Mouse (Mus musculus) hindbrain, embryonic 10.5 days (tissue): Measurements from ENCODE around the gene Mycbp. TPM values are rescaled to one million over a fixed set of nuclear protein-coding genes. Genes with fewer than 3 reads are reported as not detected.

Experiments
- DNase-seq: peaks from one replicate; pipeline ENCODE4 v3.0.0-alpha.2; 2017; ENCODE audit warnings: low spot score
- H3K27ac ChIP-seq: fragments of 300-500 bp; sonication (generic); 2 replicates; pipeline ENCODE4 v1.5.1; 2016; ENCODE audit warnings: mild to moderate bottlenecking, moderate library complexity
- H3K27me3 ChIP-seq: fragments of 300-500 bp; sonication (generic); 2 replicates; pipeline ENCODE4 v1.6.1; 2016; ENCODE audit warnings: mild to moderate bottlenecking; ENCODE audit not compliant: poor library complexity, insufficient read depth, severe bottlenecking
- H3K36me3 ChIP-seq: fragments of 300-500 bp; sonication (generic); 2 replicates; pipeline ENCODE4 v1.6.1; 2016; ENCODE audit warnings: mild to moderate bottlenecking, moderate library complexity
- H3K4me1 ChIP-seq: fragments of 300-500 bp; sonication (generic); replicated peaks from 2 replicates; pipeline ENCODE4 v1.6.1; 2016; ENCODE audit warnings: mild to moderate bottlenecking
- H3K4me3 ChIP-seq: fragments of 300-500 bp; sonication (generic); 2 replicates; pipeline ENCODE4 v1.5.1; 2016; ENCODE audit warnings: mild to moderate bottlenecking, moderate library complexity
- H3K9me3 ChIP-seq: fragments of 300-500 bp; sonication (generic); 2 replicates; pipeline ENCODE4 v1.6.1; 2016; ENCODE audit warnings: mild to moderate bottlenecking, moderate library complexity
- WGBS: fragments of 180-500 bp; shearing (Covaris S2); methylation state at CpG from one replicate; pipeline ENCODE4 v1.1.7; 2016; 5-methylcytosine and 5-hydroxymethylcytosine counted together
- polyA plus RNA-seq: library from polyadenylated mRNA; unstranded; fragments of >200 nt; fragmentation: Nextera tagmentation; extraction: Ambion mirVana; gene quantifications from 2 replicates; pipeline ENCODE4 v1.2.1, GENCODE M21; 2016

Gene Mycbp
- polyA plus RNA-seq, 1 experiment from 2014 or later: 56.1 TPM

GRCm38 (mm10) chr4:123949649-123950048, 45.0 kb downstream of the Mycbp start:
- WGBS: 74% methylated on average over 10 of the region's 10 CpGs
- H3K36me3 ChIP-seq: no peaks in the 10 kb centered on the region

GRCm38 (mm10) chr4:123952059-123952458, 47.4 kb downstream of the Mycbp start:
- H3K27me3 ChIP-seq: peaks cover 17% of the 10 kb centered on the region
- no peaks in the 10 kb centered on the region for H3K36me3 ChIP-seq
- 50% methylated on average over 8 of the region's 8 CpGs for WGBS
- no peak for DNase-seq
- no peak overlapping the region for H3K4me3 ChIP-seq
- H3K27ac ChIP-seq: no peak overlapping the region
- peaks cover 31% of the 10 kb centered on the region for H3K4me1 ChIP-seq
- H3K9me3 ChIP-seq: no peaks in the 10 kb centered on the region

More at GRCm38 (mm10) chr4:123949649-123950048, 45.0 kb downstream of the Mycbp start:
- peaks cover 22% of the 10 kb centered on the region for H3K4me1 ChIP-seq
- H3K27me3 ChIP-seq: peaks cover 2% of the 10 kb centered on the region; the same call in 1 of the 2 replicates
- no peak overlapping the region for H3K4me3 ChIP-seq
- H3K9me3 ChIP-seq: no peaks in the 10 kb centered on the region
- no peak overlapping the region for H3K27ac ChIP-seq
- no peak for DNase-seq

DNA sequence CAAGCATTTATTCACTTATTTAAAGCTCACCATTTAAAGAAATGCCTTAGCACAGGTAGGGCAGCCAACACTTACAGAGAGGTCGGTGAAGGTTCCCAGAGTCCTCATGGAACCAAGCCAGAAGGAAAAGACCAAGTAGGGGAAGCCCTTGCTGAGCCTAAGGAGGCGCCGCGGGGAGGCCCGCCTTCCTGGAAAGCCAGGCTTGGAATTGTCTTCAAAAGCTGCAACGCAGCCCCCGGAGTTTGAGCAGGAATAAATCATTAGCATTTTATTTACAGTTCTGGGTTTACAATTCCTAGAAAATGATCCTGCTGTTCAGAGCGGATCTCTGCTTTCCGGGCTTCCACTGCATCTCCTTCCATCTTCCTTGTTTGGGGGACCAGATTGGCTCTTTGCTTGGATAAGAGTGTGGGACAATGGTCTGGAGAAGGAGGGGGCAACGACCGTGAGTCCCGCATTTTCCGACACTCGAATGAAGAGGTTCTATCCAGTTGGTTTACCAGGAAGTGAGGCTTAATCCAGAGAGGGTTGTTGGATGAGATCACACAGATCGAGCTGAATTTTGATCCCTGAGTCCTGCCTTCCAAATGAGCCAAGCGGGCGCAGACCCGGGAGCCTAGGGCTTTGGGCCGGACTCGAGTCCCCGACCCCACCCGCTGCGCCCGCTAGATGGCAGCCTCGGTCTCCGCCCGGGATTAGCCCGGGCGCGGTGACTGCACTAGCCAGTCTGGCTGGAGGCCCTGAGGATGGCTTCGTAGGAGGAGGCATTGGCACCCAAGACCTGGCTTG, 52.3 kb downstream of the Mycbp start:
- H3K9me3 ChIP-seq: no peaks in the 10 kb centered on the region
- H3K4me1 ChIP-seq: peaks cover 33% of the 10 kb centered on the region
- WGBS: 8% methylated on average over 31 of the region's 31 CpGs
- H3K27me3 ChIP-seq: peaks cover 41% of the 10 kb centered on the region
- H3K4me3 ChIP-seq: peak overlapping the region; percentile 39
- peak overlapping the region; percentile 56 for H3K27ac ChIP-seq
- H3K36me3 ChIP-seq: no peaks in the 10 kb centered on the region
- DNase-seq: peak; percentile 90

- no peak for DNase-seq
- peaks cover 27% of the 10 kb centered on the region for H3K4me1 ChIP-seq
- 53% methylated on average over 4 of the region's 4 CpGs for WGBS
- H3K9me3 ChIP-seq: no peaks in the 10 kb centered on the region
- no peaks in the 10 kb centered on the region for H3K36me3 ChIP-seq
- H3K27me3 ChIP-seq: peaks cover 41% of the 10 kb centered on the region
- H3K4me3 ChIP-seq: peak overlapping the region; percentile 39; the same call in 1 of the 2 replicates
- H3K27ac ChIP-seq: no peak overlapping the region
Observed at GRCm38 (mm10) chr4:123957492-123957808, 52.8 kb downstream of the Mycbp start.

DNA sequence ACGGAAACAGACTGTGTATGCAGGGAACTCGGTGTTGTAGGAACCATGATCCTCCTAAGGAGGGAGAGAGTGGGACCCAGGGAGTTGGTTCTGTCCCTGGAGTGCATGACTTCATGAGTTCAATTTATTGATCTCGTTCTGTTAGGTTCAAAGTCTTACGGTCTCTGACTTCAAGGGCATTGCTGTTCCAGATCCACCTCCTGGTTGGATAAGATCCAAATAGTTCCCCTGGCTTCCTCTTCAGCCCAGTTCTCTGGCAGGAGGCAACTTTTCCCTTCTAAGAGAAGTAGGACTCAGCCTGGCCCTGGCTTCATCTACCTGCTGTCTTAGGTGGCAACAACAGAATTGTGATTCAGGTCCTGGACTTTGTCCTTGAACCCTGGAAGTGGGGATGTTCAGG, 53.3 kb downstream of the Mycbp start:
- peaks cover 25% of the 10 kb centered on the region for H3K4me1 ChIP-seq
- no peak overlapping the region for H3K4me3 ChIP-seq
- WGBS: 71% methylated on average over 4 of the region's 4 CpGs
- H3K9me3 ChIP-seq: no peaks in the 10 kb centered on the region
- no peak overlapping the region for H3K27ac ChIP-seq
- no peaks in the 10 kb centered on the region for H3K36me3 ChIP-seq
- peaks cover 41% of the 10 kb centered on the region for H3K27me3 ChIP-seq
- no peak for DNase-seq

- Histone ChIP-seq H3K4me3 (no peak overlapping the region), H3K4me1 (peaks cover 19% of the 10 kb centered on the region), H3K36me3 (no peaks in the 10 kb centered on the region), H3K27me3 (peaks cover 47% of the 10 kb centered on the region), H3K27ac (no peak overlapping the region), H3K9me3 (no peaks in the 10 kb centered on the region)
- DNase-seq: no peak
- 74% methylated on average over 4 of the region's 4 CpGs for WGBS
Observed at GRCm38 (mm10) chr4:123960955-123961354, 56.3 kb downstream of the Mycbp start.

Other genes with a start within 250 kb of the Mycbp start
- 36.5 and 42.3 TPM in 2 replicates for gene Macf1, start 220.5 kb upstream of the Mycbp start, polyA plus RNA-seq
- gene Ndufs5, start 186.6 kb upstream of the Mycbp start, polyA plus RNA-seq: 349 and 378 TPM in 2 replicates
- 66.7 and 78.6 TPM in 2 replicates for gene Akirin1, start 154.5 kb upstream of the Mycbp start, polyA plus RNA-seq
- 0.25 and 0.38 TPM in 2 replicates for gene Rhbdl2, start 117.0 kb upstream of the Mycbp start, polyA plus RNA-seq
- gene 4933427I04Rik, start 45.2 kb upstream of the Mycbp start, polyA plus RNA-seq: 0.10 and 0.16 TPM in 2 replicates
- gene Rragc, start 12.6 kb downstream of the Mycbp start, polyA plus RNA-seq: 40.6 and 47.1 TPM in 2 replicates
- gene 4930535I16Rik, start 13.2 kb downstream of the Mycbp start, polyA plus RNA-seq: not detected in 2 replicates